Mouse (Mus musculus): Measurements from ENCODE around the gene Zfp462. TPM values are rescaled to one million over a fixed set of nuclear protein-coding genes. Genes with fewer than 3 reads are reported as not detected.

Gene Zfp462
- polyA plus RNA-seq, 1 experiment from 2014 or later: 21.6 TPM

DNA sequence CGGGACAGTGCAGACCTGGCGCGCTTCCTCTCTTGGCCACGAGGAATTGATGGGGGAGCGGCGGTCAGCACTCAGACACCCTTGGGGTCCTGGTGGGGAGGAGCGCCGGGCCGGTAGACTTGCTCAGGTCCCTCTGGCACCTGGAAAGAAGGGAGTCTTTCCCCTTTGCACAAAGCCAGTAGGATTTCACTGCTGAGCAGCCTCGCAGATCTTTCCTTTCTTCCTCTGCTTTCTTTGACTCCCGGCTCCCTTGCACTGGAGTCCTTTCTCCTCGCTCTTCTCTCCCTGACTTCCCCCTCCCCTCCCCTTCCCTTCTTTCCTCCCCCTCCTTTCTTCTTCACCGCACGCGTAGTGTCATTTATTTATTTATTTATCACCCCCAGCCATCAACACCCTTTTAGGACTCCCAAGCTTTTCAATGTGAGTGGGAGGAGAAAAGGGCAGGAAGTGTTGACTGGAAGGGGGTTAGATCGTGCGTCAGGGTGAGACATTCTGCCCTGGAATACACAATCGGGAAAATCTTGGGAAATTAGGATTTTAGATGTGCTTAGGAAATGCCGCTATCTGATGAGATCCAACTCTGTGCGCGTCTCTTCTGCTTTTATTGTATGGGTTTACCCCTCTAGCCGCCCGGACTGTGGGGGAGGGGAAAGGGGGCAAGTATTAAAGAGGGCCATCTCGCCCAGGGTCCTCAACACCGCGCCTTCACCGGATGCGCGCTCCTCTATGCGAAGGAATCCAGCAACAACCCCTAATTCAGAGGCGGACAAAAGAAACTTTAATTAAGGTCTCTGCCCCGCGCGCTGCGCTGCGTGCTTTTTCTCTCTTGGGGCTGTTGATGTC lies 976 bp downstream of the Zfp462 start:
- Histone ChIP-seq H3K27me3 (no peaks in the 10 kb centered on the region), H3K9ac (peak overlapping the region; percentile 86), H3K4me2 (peak overlapping the region; percentile 78), H3K27ac (peak overlapping the region; percentile 99), H3K36me3 (replicated peaks) (no peaks in the 10 kb centered on the region), H3K9me3 (no peaks in the 10 kb centered on the region), H3K4me1 (peaks cover 17% of the 10 kb centered on the region), H3K4me3 (replicated peaks) (peak overlapping the region; percentile 79)
- peak; percentile 52 for ATAC-seq (ENCODE audit: low FRiP score)
- under 1% methylated on average over 36 of the region's 36 CpGs for WGBS

DNA sequence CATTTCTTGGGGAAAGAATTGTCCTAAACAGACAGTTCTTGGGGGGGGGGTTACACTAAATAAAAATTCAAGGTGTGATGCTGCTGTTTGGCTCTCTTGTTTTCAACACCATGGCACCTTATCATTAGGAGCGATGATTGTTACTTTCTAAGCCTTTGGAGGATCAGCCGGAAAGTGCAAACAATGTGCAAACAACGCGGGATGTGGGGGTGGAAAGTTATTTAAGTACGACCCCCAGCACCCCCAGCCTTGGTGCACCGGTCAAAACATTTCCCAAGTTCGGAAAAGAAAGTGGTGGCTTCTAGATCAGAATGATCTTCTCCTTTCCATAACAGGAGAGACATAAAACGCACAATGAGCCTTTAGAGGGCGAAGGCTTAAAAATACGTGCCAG lies 1.8 kb downstream of the Zfp462 start:
- ATAC-seq (ENCODE audit: low FRiP score): no peak
- peak overlapping the region; percentile 86 for H3K9ac ChIP-seq
- H3K27ac ChIP-seq: peak overlapping the region; percentile 99
- H3K4me2 ChIP-seq: peak overlapping the region; percentile 78
- H3K4me3 ChIP-seq (replicated peaks): peak overlapping the region; percentile 79
- peaks cover 22% of the 10 kb centered on the region for H3K4me1 ChIP-seq
- no peaks in the 10 kb centered on the region for H3K27me3 ChIP-seq
- no peaks in the 10 kb centered on the region for H3K36me3 ChIP-seq (replicated peaks)
- no peaks in the 10 kb centered on the region for H3K9me3 ChIP-seq
- WGBS: under 1% methylated on average over 10 of the region's 10 CpGs

DNA sequence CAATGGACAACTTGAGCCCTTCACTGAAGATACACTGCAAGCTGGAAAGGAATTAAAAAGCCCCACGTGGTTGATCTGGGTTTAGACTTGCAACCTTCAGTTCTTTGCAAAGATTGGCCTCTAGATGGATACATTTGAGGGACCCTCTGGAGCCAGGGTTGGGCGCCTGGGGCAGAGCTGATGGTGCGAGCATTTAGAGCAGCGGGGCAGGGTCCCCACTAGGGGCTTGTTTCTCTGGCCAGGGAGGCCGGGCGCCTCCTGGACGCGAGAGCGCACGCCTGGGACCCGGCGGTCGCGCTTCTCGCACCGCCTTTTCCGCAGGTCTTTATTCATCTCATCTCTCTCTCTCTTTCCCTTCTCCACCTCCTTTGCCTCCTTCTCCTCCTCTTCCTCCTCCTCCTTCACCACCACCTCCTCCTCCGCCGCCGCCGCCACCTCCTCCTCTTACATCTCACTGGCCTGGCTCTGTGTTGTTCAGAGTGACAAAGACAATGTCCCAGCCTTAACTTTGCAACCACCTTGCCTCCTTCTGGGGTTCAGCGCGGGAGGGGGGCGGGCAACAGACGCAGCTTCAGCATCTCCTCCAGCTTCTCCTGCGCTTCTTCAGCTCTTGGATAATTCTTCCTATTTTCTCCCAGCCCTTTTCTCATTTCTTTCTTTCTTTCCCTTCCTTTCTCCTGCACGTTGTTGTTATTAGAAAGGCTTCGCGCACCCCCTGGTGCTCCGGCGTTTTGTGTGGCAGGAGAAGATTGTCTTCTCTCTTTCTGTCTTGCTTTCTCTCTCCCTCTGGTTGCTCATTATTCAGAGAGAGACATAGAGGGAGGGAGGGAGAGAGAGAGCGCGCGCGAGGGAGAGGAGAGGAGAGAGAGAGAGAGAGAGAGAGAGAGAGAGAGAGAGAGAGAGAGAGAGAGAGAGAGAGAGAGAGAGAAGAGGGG lies 2.5 kb downstream of the Zfp462 start:
- Histone ChIP-seq H3K27ac (peak overlapping the region; percentile 99), H3K9me3 (no peaks in the 10 kb centered on the region), H3K4me3 (replicated peaks) (peak overlapping the region; percentile 79), H3K27me3 (no peaks in the 10 kb centered on the region), H3K4me2 (peak overlapping the region; percentile 78), H3K36me3 (replicated peaks) (no peaks in the 10 kb centered on the region), H3K4me1 (peaks cover 27% of the 10 kb centered on the region), H3K9ac (peak overlapping the region; percentile 86)
- ATAC-seq (ENCODE audit: low FRiP score): peak; percentile 33
- 0% methylated on average over 31 of the region's 35 CpGs for WGBS

DNA sequence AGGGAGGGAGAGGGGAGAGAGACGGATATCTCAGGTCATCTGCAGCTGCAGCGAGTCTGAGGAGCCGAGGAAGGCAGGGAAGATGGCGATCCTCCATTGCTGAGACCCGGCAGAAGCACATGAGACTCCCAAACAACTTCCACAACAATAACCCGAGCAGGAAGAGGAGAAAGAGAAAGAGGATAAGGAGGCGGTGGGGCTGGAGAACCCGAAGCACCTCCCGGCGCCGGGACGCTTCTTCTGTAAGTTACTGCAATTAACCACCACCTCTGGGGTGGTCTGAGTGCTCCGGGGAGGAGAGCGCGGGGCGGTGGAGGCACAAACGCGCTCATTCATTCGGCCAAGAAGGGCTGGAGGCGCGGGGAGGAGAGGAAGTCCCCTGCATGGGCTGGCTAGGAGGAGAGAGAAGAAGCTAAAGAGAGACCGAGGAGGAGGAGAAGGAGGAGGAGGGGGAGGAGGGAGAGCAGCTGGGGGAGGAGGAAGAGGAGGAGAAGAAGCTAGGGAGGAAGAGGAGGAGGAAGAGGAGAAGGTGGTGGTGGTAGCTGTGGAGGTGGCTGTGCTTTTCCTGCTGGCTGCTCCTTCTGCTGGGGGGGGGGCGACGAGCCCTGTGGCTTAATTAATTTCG lies 3.3 kb downstream of the Zfp462 start:
- Histone ChIP-seq H3K27ac (peak overlapping the region; percentile 99), H3K9me3 (no peaks in the 10 kb centered on the region), H3K27me3 (no peaks in the 10 kb centered on the region), H3K9ac (peak overlapping the region; percentile 86), H3K4me2 (peak overlapping the region; percentile 78), H3K4me1 (peaks cover 34% of the 10 kb centered on the region), H3K36me3 (replicated peaks) (no peaks in the 10 kb centered on the region), H3K4me3 (replicated peaks) (peak overlapping the region; percentile 79)
- ATAC-seq (ENCODE audit: low FRiP score): peak; percentile 31
- 1% methylated on average over 24 of the region's 25 CpGs for WGBS

DNA sequence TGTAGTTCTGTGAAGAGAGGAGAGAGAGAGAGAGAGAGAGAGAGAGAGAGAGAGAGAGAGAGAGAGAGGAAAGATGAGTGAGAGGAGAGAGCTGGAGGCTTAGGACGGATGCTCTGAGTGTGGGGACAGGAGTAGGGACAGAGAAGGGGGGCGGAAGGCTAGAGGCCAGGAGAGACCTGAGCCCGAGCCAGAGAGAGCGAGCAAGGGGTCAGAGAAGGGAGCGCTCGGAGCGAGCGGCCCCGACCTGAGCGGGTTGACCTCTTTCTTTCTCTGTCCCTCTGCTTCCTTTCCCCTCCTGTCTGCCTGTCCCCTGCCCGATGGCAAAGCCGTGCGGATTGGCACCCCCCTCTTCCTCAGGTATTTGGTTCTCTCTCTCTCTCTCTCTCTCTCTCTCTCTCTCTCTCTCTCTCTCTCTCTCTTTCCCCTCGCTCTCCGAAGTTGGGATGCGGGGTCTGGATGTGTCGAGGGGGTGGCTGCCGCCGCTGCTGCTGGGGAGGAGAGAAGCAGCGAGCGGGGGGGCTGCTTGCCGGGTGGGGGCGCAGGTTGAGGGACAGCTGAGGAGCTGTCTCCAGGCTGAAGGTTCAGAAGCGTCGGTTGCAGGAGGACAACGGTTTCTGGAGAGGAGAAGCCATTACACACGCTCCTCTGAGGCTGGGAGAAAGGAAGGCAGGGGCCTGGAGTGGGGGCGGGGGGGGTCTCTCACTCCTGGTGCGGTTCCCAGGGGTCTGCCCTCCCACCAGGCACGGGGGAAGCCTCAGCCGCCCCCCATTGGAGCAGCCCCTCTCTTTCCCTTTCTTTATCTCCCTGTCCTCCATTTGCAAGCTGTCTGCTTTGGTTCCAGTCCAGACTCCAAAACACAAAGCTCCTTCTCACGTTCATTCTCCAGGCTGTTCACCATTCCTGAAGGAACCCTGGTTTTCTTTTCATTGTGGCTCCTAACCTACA lies 4.0 kb downstream of the Zfp462 start:
- H3K27ac ChIP-seq: peak overlapping the region; percentile 99
- H3K4me1 ChIP-seq: peaks cover 40% of the 10 kb centered on the region
- under 1% methylated on average over 29 of the region's 32 CpGs for WGBS
- H3K36me3 ChIP-seq (replicated peaks): no peaks in the 10 kb centered on the region
- peak overlapping the region; percentile 79 for H3K4me3 ChIP-seq (replicated peaks)
- peak overlapping the region; percentile 78 for H3K4me2 ChIP-seq
- H3K9me3 ChIP-seq: no peaks in the 10 kb centered on the region
- H3K9ac ChIP-seq: peak overlapping the region; percentile 86
- H3K27me3 ChIP-seq: no peaks in the 10 kb centered on the region
- peak; percentile 32 for ATAC-seq (ENCODE audit: low FRiP score)

DNA sequence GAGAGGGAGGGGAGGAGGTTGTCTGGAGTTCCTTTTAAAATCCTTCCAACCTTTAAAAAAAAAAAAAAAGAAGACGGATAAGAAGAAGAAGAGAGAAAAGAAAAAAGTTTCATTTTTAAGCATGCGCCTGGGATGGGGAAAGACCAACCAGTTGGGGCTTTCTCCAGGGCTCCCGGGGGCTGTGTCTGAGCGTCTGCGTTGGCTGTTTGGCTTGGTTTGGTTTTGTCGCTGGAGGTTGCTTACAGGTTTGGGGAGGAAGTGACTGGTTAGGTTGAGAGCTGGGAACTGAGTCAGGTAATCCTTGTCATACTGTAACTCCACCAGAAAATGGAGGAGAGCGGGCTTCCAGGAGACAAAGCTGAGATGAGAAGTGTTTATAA lies 4.7 kb downstream of the Zfp462 start:
- peaks cover 37% of the 10 kb centered on the region for H3K4me1 ChIP-seq
- peak overlapping the region; percentile 79 for H3K4me3 ChIP-seq (replicated peaks)
- H3K36me3 ChIP-seq (replicated peaks): peaks cover 2% of the 10 kb centered on the region; the same call in 1 of the 2 replicates
- H3K27me3 ChIP-seq: no peaks in the 10 kb centered on the region
- WGBS: 10% methylated on average over 7 of the region's 7 CpGs
- H3K9ac ChIP-seq: peak overlapping the region; percentile 86
- no peaks in the 10 kb centered on the region for H3K9me3 ChIP-seq
- ATAC-seq (ENCODE audit: low FRiP score): no peak
- peak overlapping the region; percentile 78 for H3K4me2 ChIP-seq
- H3K27ac ChIP-seq: peak overlapping the region; percentile 99

DNA sequence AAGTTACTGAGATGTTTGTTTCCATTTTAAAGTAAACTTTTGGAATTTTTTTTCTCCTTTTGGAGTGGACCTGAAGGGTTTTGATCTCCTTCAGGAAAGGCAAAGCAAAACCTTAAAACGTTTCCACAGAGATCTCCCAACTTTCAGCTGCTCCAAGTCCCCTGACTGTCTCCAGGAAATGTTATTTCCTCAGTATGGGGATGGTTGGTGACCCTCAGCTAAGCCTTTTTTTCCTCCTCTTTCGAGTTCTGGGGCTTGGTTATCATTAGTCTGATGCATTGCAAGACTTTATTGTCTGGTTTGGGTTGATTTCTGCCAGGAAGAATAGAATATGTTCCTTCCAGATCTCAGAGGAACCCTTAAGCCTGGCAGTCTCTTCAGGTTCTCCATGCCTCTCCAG lies 5.3 kb downstream of the Zfp462 start:
- Histone ChIP-seq H3K4me3 (replicated peaks) (peak overlapping the region; percentile 79), H3K9ac (peak overlapping the region; percentile 86), H3K9me3 (no peaks in the 10 kb centered on the region), H3K4me1 (peaks cover 38% of the 10 kb centered on the region), H3K27ac (peak overlapping the region; percentile 99), H3K27me3 (no peaks in the 10 kb centered on the region), H3K4me2 (peak overlapping the region; percentile 78), H3K36me3 (replicated peaks) (peaks cover 8% of the 10 kb centered on the region)
- ATAC-seq (ENCODE audit: low FRiP score): no peak
- WGBS: 22% methylated on average over 2 of the region's 2 CpGs

DNA sequence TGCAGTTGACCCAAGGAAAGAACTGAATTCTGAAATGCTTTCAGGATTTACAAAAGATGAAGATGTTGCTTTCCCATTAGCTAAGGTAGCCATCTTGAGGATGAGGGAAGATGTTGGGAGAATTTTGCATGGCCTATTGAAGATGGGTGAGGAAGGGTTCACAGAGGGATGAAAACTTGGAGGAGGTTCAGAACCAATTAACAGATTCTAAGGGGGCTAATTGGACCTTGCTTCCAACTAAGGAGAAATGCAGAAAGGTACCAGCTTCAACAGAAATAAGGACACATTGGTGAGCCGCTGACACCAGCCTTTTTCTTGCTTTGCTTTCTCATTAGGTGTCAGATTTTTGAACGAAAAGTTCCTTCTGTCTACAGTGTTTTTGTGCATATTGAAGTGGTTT lies 6.0 kb downstream of the Zfp462 start:
- Histone ChIP-seq H3K36me3 (replicated peaks) (peaks cover 15% of the 10 kb centered on the region), H3K27me3 (no peaks in the 10 kb centered on the region), H3K4me3 (replicated peaks) (peak overlapping the region; percentile 79), H3K4me1 (peaks cover 46% of the 10 kb centered on the region), H3K4me2 (peak overlapping the region; percentile 78), H3K27ac (peak overlapping the region; percentile 99), H3K9me3 (no peaks in the 10 kb centered on the region), H3K9ac (0 out of 2 replicates have a peak overlapping the region, but pooled peaks have one; percentile 86)
- no peak for ATAC-seq (ENCODE audit: low FRiP score)
- WGBS: 67% methylated on average over 2 of the region's 2 CpGs

DNA sequence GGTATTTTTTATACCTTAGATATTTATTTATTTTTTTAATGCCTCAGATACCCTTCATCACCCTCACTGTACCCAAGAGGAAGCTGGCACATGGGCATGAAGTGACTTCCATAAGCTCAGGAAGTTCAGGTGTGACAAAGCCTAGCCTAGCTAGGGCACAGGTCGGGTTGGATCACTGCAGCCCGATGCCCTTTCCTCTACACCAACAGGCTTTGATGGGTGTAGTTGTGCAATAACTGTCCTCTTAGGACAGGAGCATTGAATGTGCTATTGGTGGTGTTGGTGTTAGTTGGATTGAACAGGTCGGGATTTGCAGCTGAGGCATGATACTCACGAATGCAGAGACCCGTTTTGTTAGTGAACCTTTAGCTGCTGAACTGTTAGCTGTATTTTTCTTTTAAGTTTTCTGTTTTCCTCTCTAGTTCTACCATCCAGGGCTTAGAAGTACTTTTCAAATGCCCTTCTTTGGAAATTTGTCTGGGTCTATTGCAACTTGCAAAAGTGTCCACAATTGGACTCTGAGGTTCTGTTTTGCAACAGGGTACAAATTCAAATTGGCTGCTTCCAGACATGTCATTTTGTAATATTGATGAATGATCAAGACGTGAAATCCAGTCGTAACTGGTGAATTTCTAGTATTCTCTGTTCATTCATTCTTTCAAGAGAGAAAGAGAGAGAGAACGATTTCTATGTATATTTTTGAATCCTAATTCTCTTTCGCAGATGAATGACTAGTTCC lies 9.0 kb downstream of the Zfp462 start:
- peaks cover 49% of the 10 kb centered on the region for H3K4me1 ChIP-seq
- no peak overlapping the region for H3K27ac ChIP-seq
- no peak overlapping the region for H3K4me2 ChIP-seq
- H3K4me3 ChIP-seq (replicated peaks): no peak overlapping the region
- no peaks in the 10 kb centered on the region for H3K9me3 ChIP-seq
- 94% methylated on average over 9 of the region's 9 CpGs for whole genome bisulfite sequencing
- H3K27me3 ChIP-seq: no peaks in the 10 kb centered on the region
- H3K9ac ChIP-seq: no peak overlapping the region
- ATAC-seq (ENCODE audit: low FRiP score): no peak
- H3K36me3 ChIP-seq (replicated peaks): peaks cover 37% of the 10 kb centered on the region

DNA sequence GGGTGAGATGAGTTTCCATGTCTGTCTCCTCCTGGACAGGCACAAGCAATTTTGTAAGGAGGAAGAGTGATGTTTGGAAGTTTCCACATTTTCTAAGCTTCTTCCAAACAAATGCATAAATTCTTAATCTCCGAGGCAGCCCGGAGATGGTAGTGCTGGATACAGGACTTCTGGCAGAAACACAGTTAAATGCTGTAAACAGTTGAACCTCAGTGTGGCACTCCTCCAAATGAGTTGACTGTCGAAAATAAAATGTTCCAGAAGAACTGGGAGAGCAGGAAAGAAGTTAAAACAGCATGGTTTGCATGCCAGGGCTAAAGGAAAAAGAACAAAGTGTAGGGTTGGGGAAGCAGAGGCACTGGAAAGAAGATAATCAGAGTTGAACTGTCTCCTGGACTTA lies 9.6 kb downstream of the Zfp462 start:
- WGBS: 91% methylated on average over 3 of the region's 3 CpGs
- no peak for ATAC-seq (ENCODE audit: low FRiP score)
- H3K4me1 ChIP-seq: peaks cover 49% of the 10 kb centered on the region

DNA sequence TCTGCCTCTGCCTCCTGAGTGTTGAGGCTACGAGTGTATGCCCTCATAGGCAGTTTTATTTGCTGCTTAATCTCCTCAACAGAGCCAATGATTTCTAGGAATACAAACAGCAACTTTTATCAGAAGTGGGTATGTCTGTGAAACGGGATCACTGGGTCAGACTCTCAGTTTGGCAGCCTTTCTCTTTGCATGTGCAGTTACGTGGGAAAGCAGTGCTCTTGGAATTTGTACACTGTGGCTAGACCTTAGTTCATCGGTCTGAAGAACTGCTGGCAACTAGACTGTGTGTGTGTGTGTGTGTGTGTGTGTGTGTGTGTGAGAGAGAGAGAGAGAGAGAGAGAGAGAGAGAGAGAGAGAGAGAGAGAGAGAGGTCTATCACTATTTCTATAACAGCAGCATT lies 15.9 kb downstream of the Zfp462 start:
- 87% methylated on average over 4 of the region's 4 CpGs for whole genome bisulfite sequencing
- no peak for ATAC-seq (ENCODE audit: low FRiP score)
- Histone ChIP-seq H3K9me3 (no peaks in the 10 kb centered on the region), H3K4me1 (peaks cover 21% of the 10 kb centered on the region), H3K27ac (no peak overlapping the region), H3K9ac (no peak overlapping the region), H3K27me3 (no peaks in the 10 kb centered on the region), H3K36me3 (replicated peaks) (peaks cover 61% of the 10 kb centered on the region), H3K4me2 (no peak overlapping the region), H3K4me3 (replicated peaks) (no peak overlapping the region)

More for the DNA sequence above, 9.6 kb downstream of the Zfp462 start:
- Histone ChIP-seq H3K4me3 (replicated peaks) (no peak overlapping the region), H3K27ac (no peak overlapping the region), H3K4me2 (no peak overlapping the region), H3K9me3 (no peaks in the 10 kb centered on the region), H3K27me3 (no peaks in the 10 kb centered on the region), H3K9ac (no peak overlapping the region), H3K36me3 (replicated peaks) (peaks cover 43% of the 10 kb centered on the region)
